Mouse (Mus musculus) testis, adult 2 months (tissue): Measurements from ENCODE around the gene Rmi2.

Experiments
- CTCF ChIP-seq: fragments of 200-500 bp; IDR thresholded peaks from 2 replicates; pipeline ENCODE4 v1.5.1; 2012; ENCODE audit warnings: low read depth, mild to moderate bottlenecking, inconsistent platforms, low read length, moderate library complexity; ENCODE audit not compliant: control insufficient read depth, insufficient read depth, insufficient replicate concordance
- POLR2A ChIP-seq: fragments of 200-500 bp; IDR thresholded peaks from 2 replicates; pipeline ENCODE4 v1.6.1; 2012; ENCODE audit warnings: low read depth, mild to moderate bottlenecking, inconsistent platforms, low read length, moderate library complexity; ENCODE audit not compliant: control insufficient read depth

DNA sequence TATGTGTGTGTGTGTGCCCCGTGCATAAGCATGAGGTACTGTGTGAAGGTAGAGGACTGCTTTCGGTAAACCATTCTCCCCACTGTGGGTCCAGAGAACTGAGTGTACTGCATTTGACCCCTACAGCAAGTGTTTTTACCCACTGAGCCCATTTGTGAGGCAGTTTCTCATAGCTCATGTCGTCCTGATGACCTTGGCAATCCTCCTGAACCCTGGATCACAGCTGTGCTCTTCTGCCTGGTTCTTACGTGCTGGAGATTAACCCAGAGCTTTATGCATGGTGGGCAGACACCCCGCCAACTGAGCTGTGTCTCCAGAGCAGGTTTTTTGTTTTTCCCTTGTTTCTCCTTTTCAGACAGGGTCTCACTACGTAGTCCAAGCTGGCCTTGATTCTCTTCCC lies 11.1 kb downstream of the Rmi2 start:
- TF ChIP-seq POLR2A (no peak), CTCF (no peak)
